Mouse (Mus musculus) MN1 (cell line): ENCODE measurements around the gene Itfg1.
A peak's percentile ranks its signal among the peaks of the same experiment; 100 is the strongest.
"Not testable (repeated sequence)": the region's sequence is repeated elsewhere in the genome, so short reads cannot be mapped to it uniquely, and the experiment has no call there.

Experiments
- DNase-seq: peaks from one replicate; pipeline ENCODE4 v3.0.0-alpha.2; 2016; ENCODE audit warnings: low spot score

Itfg1 gene

DNA sequence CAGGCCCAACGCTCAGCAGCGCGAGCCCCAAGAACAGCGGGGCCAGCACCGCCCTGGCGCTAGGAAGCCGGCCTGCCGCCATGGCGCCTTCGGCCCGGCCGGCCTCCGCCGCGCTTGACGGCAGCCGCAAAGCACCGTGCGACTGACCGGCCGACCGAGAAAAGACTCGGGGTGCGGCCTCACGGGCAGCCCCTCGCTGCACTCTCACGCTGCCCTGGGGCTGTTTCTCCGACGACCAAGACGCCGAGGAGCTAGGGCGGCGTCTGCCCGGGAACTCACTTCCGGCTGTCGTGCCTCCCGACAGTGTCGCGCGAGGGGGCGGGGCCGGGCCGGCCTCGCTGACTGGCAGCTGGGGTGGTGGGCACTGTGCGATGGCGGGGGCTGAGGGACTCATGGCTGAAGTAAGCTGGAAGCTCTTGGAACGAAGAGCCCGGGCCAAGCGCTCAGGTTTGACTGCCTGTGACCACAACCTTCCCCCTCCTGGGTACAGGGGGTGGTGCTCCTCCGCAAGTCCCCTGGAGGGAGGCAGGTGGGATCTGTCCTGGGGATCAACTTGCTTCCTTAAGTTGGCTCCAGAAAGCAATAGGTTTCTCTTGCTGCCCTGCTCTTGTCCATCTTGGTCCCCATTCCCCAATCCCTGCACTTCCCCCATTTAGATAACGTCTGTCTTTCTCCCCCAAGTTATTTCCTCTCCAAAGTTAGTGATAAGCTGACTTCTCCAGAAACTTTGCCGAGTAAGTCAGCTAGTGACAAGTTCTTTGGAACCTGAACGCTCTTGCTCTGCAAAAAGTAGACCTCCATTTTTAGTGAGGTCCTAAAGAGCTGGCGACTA, at the start of gene Itfg1, which contains the start of gene Phkb:
Itfg1 (minus strand) TSS at position 265 of the 832 bp plus-strand sequence.
Phkb (plus strand) TSS at position 303 of the 832 bp plus-strand sequence.
- peak; percentile 92 for DNase-seq

DNA sequence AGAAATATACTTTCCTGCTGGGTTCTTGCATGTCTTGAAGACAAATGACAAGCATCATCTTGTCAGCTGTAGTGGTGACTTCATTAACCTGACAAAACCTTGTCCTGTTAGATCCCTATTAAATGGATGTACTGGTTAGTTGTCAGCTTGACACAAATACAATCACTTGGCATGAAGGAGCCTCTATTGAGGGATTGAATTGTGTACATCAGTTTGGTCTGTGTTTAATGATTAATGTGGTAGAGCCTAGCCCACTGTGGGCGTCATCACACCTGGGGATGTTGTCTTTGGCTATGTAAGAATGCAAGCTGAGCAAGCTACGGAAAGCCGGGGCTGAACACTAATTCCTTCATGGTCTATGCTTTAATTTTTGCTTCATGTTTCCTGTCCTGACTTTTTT, 44.1 kb upstream of the Itfg1 start:
- DNase-seq, result no peak

DNA sequence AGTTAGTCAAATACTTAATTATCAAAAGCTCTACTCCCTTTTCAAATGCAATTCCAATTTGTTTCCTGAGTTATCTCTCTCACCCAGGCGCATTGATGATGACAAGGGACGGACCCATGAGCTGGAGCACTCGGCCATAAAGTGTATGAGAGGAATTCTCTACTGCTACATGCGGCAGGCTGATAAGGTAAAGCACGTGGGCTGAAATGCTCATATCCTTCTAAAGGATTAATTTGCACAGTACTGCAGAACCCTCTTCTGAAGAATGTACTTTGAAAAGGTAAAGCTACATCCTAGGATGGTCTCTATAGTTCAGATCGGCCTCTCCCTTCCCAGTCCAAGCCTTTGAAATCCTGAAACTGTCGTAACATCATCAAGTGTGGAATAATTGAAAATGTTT, 38.9 kb upstream of the Itfg1 start:
- no peak for DNase-seq

DNA sequence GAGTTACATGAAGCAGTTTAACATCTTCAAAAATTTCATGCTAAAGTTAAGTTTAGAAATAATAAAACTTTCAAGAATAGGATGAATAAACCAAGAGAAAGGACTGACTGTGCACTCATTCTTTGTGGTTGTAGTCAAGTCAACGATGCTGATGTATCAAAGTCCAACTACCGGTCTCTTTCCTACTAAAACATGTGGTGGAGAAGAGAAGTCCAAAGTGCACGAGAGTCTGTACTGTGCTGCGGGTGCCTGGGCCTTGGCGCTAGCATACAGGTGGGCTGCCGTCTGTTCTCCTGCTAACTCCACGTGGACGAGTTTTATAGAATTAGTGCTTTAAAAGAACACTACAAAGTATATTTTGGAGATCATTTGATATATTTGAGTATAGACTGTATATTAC, 37.3 kb upstream of the Itfg1 start:
- no peak for DNase-seq

DNA sequence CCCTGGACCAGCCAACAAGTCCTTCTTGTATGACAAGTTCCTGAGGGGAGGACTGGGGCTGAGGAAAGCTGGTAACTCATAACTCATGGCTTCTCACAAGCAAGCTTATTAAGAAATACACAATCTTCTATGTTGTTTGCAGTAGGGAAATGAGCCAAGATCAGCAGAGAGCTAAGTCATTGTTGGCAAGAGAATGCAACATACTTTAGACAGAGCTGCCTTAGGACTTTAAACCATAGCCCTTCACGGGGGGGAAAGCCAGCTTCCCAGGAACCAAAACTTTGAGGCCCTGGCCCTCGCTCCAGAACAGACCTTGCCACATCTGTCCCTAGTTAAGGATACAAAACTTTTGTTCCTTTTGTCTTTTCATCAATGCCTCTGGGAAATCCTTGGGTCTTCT, 30.9 kb upstream of the Itfg1 start:
- DNase-seq, result no peak

DNA sequence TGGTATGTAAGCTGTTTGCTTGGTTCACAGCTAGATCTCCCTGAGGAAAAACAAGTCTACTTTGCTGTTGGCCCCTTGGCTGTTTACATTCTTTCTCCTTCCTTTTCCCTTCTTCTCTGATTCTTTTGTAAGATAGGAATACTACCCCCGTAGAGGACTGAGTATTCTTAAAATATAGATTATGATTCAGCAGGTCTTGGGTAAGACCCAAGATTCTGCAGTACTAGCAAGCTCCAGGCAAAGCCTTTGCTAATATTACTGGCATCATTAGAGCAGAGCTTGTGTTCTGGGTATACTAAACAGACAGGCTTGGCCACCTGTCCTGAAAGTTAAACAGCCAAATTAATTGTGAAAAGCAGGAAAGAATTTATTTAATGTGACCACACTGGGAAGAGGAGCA, 21.7 kb upstream of the Itfg1 start:
- DNase-seq, result no peak

DNA sequence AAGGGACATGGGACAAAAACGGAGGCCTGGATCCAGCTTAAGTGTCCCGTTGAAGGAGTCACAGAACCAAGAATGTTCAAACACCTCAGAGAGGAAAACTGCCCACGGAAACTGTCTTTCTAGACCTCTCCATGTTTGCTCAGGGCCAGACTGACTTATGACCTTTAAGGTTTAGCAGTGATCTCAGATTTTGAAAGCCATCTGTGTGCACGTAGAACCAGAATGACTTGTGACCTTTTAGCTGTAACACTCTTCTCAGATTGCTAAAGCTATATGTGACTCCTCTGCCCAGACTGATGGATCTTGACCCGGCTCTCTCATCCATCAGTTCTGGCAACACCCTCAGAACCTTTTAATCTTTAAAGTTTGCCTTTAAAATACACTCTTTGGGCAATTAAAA, 19.9 kb upstream of the Itfg1 start:
- no peak for DNase-seq

DNA sequence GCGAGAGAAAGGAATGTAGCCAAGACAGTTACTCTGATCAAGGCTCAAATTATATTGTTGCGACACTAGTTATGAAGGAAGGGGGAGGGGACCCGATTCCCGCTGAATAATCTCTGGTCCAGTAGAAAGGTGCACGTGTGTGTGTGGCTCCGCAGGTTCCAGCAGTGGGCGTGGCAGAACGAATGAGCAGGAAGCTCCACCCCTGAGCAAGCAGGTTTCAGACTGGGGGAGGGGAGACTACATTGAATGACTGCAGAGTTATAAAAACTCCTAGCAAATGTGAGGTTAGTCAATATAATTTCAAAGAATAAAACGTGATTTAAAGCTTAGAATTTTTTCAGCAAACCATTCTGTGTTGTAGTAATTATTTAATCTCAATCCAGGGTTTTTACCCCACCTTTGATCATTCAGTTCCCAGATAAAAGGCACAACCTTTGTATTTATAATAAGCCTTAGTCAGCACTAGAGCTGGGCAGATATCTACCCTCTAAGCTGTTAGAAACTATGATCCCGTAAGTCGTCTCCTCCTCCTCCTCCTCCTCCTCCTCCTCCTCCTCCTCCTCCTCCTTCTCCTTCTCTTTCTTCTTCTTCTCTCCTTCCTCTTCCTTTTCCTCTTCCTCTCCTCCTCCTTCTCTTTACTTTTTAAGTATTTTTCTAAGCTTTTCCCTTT, 16.6 kb upstream of the Itfg1 start:
- DNase-seq, result not testable (repeated sequence)

DNA sequence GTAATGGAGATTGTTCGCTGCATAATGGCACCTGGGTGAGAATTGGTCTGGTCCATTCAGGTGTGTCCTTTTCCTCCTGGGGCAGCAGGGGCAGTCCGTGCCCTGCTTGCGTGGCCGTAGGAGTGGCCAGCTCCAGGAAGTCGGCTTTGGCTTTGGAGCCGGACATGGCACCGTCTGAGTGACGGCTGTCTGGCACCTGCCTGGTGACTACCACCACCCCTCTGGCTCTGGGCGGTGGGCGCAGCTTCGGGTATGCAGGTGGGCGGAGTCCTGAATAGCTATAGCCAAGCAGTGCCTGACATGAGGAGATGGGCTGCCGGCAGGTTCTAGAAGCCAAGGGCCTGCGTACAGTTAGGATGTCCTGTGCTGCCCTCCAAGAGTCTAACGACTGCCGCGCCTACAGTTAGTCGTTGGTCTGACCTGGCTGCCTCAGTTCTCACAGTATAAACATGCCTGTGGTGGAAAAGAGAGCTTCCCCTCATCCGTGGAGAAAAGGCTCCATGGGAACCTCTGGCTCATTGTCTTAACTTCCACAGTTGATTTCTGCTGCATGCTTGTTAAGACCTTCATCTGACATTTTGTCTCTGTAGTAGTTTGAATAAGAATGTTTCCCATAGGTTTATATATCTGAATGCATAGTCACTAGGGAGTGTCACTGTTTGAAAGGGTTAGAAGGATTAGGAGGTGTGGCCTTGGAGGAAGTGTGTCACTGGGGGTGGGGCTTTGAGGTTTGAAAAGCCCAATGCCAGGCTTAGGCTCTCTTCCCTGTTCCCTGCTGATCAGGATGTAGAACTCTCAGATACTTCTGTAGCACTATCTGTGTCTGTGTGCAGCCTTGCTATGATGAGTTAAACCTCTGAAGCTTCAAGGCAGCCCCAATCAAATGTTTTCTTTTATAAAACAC, 13.8 kb upstream of the Itfg1 start:
- DNase-seq, result no peak

DNA sequence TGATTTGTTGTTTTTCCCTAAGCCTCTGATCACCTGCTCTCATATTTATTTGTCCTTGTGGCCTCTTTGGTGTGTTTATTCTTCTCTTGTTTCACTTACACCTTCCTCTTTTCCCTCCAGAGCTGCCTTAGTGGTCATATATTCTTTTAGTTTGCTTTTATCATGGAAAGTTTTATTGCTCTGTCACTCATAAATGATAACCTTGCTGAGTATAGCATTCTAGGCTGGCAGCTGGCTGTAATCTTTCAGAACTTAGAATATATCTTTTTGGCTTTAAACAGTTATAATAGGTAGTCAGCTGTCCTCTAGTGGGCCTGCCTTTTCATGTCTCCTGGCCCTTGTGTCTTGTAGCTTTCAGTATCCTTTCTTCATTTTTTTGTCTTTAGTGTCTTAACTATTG, 5.2 kb upstream of the Itfg1 start:
- no peak for DNase-seq

DNA sequence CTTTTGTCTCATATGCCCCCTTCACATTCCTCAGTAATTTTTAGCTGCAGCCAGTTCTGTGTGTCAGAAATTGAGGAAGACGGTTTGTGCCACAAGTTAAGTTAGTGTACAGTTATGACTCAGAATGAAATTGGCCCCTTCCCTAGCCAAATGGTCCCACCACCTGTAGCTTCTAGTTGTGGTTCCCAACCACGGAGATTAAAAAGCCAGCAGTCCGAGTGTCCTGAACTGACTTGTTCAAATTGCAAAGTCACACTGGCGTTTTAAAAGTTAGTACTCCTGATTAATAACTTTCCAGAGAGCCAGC, 721 bp upstream of the Itfg1 start:
- DNase-seq, result no peak

DNA sequence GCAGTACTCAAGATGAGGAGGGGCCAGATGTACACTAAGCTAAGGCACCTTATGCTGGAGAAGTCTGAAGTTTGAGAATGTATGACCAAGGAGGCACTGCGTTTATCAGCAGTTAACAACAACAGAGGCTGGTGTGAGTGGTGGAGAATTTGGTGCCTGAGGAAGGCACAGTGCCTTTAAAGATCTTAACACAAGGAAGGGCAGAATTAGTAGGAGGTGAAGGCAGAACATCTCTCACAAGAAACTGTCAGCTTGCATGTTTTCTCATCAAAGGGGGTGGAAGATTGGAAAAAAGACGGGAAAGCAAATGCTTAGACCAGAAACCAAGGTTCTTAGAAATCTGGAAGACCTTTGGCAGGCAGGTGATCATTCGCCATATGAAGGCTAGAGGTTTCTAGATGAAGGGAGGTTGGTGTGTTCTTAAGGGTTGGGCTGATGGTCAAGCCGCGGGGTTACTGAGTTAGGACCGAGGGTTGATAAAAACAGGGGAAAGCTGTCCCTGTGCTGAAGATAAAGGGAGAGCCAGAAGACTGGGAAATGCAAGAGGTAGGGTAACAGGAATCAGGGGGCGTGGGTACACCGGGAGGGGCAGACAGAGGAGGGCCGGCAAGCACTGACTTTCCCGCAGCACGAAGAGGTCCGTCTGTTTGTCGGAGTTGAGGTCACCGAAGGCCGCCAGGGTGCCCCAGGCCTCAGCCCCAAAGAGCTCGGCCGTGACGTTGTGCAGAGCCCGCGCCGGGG, 635 bp downstream of the Itfg1 start:
- peak; percentile 7 for DNase-seq

DNA sequence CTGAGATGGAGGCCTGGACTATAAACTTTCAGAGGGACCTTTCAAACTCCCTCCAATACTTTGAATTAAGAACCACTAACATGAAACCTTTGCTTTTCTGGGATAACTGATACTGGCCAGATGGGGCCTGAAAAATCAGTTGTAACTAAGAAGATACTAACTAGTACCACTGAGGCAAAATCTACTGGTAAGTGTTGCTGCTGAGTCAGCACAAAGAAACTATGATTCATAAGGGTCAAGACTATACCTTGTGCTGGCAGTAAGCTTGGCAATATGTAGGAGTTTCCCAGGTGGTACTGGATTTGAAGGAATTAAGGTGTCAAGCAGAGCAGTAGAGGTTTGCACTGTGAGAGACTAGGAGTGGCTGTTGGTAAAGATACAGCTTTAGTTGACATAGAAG, 27.1 kb downstream of the Itfg1 start:
- DNase-seq, result no peak

DNA sequence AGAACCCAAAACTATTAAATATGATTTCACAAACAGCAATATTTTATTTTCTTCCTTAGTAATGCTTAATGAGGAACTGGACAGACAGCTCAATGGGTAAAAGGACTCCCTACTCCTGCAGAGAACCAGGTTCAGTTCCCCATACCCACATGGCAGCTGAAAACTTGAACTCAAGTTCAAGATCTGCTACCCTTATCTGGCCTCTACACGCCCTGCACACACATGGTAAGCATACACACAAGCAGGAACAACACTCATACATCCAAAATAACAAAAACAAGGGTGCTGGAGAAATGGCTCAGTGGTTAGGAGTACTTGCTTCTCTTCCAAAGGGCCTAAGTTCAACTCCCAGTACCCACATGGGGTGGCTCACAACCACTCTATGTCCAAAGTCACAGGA, 39.3 kb downstream of the Itfg1 start:
- DNase-seq, result no peak

DNA sequence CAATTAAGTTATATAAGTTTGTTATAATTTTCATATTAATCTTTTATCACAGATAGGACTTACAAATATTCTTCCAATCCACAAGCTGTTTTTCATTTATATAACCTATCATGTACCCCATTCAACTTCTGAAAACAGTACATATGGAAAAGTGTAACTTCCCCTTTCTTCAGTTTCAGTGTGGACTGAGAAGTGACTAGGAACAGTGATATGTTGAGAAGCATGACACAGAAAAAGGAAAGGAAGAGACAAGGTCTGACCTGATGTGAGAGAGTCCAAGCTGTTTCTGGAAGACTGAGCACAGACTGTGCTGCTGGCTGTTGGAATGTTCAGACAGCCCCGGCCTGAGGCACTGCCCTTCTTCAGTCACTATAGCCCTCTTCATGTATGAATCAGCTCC, 40.6 kb downstream of the Itfg1 start:
- no peak for DNase-seq

DNA sequence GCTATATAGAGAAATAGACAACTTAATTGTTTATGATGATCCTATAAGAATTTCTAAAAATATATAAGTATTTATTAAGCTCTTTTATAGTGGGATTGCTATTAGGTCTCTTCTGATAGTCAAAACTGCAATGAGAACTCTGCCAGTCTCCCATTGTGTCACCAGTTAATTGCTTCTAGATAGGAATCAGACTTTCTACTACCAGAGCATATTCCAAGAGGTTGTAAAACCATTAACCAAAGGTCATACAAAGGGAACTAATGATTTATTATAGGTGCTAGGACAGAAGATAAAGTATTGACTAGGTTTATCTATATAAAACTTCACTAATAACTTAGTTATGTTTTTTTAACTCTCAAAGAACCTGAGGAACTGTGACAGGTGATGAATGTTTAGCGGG, 44.3 kb downstream of the Itfg1 start:
- not testable (repeated sequence) for DNase-seq

DNA sequence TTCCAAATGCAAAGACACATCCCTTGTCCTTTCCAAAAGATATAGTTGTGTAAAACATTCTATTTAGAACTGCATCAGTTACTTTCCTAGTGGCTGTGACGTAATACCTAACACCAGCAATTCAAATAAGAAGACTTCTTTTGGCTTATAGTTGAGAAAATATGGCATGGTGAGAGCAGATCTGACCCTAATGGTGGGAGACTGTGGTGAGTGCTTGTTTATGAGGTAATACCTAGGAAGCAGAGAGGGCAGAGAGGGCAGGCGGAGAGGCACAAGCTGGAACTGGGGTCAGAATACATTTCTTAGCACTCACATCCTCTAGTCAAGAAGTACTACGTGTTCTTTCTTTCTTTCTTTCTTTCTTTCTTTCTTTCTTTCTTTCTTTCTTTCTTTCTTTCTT, 52.4 kb downstream of the Itfg1 start:
- no peak for DNase-seq

DNA sequence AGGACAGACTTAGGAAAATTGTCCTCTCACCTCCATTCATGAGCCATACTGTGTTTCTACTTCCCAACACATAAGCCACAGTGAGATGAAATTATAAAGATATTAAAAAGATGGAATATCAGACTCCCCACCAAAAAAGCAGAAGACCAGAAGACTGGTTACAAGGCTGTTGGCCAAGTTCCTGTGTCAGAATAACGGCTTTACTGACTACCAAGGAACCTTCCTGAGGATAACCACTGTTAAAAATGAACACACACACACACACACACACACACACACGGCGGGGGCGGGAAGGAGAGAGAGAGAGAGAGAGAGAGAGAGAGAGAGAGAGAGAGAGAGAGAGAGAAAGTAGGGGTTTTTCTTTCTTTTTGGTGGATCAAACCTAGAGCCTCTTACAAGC, 52.8 kb downstream of the Itfg1 start:
- no peak for DNase-seq

DNA sequence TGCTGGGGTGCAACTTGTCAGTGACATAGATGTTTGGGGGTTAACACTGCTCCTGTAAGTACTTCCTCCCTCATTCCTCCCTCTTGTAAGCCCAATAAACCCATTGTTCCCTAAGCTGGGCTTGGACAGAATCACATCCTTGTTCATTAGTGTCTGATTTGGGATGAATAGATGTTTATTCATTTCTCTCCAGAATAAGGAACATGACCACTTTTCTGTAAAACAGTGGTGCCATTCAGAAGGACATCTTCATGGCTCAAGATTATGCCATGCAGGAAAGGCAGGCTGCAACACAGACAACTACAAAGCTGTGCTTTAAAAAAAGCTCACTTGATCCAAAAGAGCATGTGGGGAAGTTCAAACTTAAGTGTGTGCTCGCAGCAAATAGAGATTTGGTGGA, 55.2 kb downstream of the Itfg1 start:
- no peak for DNase-seq

DNA sequence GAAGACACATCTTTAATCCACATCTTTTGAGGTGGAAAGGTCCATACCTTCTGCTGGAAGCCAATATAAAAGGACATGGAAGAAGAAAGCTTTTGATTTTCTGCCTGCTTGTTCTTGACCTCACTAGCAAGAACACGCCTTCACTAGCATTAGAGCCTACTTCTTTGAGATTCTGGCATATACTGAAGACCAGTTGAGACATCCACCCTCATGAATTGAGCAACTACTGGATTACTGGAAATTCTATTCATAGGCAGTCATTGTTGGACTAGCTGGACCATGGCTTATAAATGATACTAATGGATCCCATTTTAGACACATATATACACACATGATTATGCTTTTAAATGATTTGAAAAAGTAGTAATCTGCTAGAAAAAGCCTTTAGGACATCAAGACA, 56.9 kb downstream of the Itfg1 start:
- no peak for DNase-seq

DNA sequence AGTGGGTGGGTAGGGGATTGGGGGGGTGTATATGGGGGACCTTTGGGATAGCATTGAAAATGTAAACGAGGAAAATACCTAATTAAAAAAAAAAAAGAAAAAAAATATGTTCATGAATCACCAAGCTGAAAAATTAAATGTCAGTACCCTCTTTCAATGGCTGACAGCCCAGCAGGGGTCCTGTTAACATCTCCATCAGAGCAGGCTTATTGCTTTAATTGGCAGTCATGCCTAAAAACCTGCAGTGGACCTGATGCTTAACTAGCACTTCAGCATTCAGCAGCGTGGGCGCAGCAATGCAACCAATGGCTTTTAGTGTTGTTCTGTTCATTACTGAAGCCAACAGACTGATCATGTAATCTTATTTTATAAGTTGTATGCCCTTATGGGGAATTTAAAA, 60.6 kb downstream of the Itfg1 start:
- DNase-seq, result no peak

DNA sequence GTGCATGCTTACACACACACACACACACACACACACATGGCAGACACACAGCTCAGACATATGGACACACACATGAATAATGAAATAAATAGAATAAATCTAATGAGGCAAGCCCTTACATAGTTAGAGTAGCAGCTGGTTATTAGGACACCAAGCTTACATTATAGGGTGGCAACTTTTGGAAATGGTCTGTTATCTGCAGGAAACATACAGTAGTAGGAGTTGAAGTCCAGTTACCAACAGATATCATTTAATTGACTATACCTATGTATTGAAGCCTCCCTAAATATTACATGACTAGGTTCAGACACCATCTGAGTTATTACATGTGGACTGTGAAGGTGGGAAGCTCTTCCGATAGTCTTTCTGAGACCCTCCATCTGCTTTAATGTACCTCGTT, 95.7 kb downstream of the Itfg1 start:
- DNase-seq, result no peak
